Mouse (Mus musculus): ENCODE measurements around the gene AL732309.1. TPM values are rescaled to one million over a fixed set of nuclear protein-coding genes. Genes with fewer than 3 reads are reported as not detected.
A peak's percentile ranks its signal among the peaks of the same experiment; 100 is the strongest.

The AL732309.1 gene
- 4.3 and 5.5 TPM in 2 replicates for polyA plus RNA-seq (2015; fragmentation: Nextera tagmentation; extraction: Ambion mirVana)

DNA sequence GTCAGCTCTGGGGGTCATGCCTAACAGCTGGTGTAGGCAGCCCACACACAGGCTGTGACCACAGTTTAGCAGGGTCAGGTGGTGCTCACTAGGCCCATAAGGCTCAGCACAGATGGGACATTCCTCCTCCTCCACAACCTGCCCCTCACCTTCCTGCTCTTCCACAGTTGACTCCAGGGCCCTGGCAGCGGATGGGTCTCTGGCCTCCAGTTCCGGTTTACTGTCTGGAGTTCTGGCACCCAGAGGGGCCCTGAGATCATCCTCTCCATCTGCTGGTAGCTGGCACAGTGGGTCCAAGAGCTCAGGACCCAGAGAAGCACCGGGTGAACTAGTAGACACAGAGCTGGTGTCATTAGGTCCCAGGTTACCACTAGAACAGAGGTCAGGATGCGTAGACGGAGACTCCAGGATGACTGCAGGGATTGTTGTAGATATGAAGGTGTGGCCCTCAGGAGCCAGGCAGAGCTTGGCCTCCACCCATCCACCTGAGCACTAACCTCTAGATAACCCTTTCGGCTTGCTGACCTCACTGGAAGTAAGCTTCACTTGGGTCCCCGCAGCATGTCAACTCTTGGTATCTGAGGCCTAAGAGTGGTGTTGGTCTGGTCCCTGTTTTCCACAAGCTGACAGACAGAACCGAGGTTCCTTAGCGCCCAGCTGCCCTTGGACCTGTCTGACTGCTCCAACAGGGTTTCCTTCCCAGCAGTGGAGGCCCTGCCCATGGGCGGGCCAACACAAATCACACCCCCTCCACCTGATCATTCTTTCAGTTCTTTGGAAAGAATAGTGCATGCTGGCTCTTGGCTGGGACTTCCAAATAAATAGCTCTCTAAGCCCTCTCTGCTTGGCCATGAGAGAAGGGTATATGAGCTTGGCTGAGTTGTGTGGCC is at the start of gene AL732309.1:
Gene AL732309.1, minus strand, starts transcription at position 681 of the 890 bp plus-strand sequence.
- Histone ChIP-seq H3K9ac (no peak within 1 kb of the TSS), H3K9me3 (no peaks in the 10 kb centered on the region), H3K27me3 (replicated peaks) (peaks cover 6% of the 10 kb centered on the region), H3K4me2 (replicated peaks) (peak within 1 kb of the TSS; percentile 24; the same call in 1 of the 2 replicates), H3K27ac (peak within 1 kb of the TSS; percentile 36; the same call in 1 of the 2 replicates), H3K4me3 (replicated peaks) (no peak within 1 kb of the TSS), H3K36me3 (peaks cover 18% of the 10 kb centered on the region), H3K4me1 (replicated peaks) (peaks cover 11% of the 10 kb centered on the region)
- peak; percentile 74 for ATAC-seq
- 80% methylated on average over 10 of the region's 10 CpGs for WGBS

DNA sequence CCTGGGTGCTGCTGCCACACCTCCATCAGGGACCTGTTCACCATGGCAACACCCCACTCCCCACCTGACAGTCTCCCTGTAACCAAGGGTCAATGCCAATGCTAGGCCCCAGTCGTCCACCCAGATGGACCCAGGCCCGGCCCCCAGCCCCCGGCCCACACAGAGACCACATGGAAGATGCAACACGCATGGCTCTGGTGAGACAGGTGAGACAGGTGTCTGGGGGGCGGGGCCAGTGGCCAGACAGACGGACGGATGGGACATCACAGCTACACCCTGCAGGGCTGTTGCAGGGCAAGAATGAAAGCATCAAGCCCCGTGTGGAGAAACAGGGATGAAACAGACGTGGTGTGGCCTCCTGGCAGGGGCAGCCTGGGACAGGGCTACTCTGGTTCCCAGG is 47.0 kb upstream of the AL732309.1 start:
- H3K4me3 ChIP-seq (replicated peaks): no peak overlapping the region
- no peaks in the 10 kb centered on the region for H3K36me3 ChIP-seq
- H3K4me2 ChIP-seq (replicated peaks): no peak overlapping the region
- ATAC-seq: no peak
- no peaks in the 10 kb centered on the region for H3K9me3 ChIP-seq
- H3K4me1 ChIP-seq (replicated peaks): peaks cover 18% of the 10 kb centered on the region
- no peak overlapping the region for H3K9ac ChIP-seq
- WGBS: 74% methylated on average over 9 of the region's 9 CpGs
- H3K27me3 ChIP-seq (replicated peaks): peaks cover 81% of the 10 kb centered on the region
- no peak overlapping the region for H3K27ac ChIP-seq

DNA sequence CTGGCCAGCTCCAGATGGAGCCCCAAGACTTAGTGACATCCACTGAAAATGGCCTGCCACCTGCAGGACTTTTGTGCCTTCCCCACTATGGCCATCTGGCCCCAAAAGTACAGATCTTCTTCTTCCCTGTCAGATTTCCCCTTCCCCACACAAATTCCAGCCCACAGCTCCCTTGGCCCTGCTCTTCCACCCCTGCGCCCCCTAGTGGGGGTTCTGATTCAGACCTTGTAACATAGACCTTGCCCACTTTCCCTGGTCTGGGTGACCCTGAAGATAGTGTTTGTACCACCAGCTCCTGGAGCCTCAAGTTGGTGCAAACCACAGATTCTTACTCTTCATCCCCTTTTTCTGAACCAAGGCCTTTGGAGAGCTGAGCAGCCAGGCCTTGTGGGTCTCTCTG is 46.2 kb upstream of the AL732309.1 start:
- peaks cover 18% of the 10 kb centered on the region for H3K4me1 ChIP-seq (replicated peaks)
- ATAC-seq: 0 out of 2 replicates have a peak, but pooled peaks have one; percentile 51
- no peak overlapping the region for H3K9ac ChIP-seq
- peaks cover 90% of the 10 kb centered on the region for H3K27me3 ChIP-seq (replicated peaks)
- no peak overlapping the region for H3K4me3 ChIP-seq (replicated peaks)
- 0% methylated on average over 1 of the region's 1 CpGs for WGBS
- H3K27ac ChIP-seq: no peak overlapping the region
- no peak overlapping the region; the same call in 1 of the 2 replicates for H3K4me2 ChIP-seq (replicated peaks)
- no peaks in the 10 kb centered on the region for H3K9me3 ChIP-seq
- no peaks in the 10 kb centered on the region for H3K36me3 ChIP-seq

DNA sequence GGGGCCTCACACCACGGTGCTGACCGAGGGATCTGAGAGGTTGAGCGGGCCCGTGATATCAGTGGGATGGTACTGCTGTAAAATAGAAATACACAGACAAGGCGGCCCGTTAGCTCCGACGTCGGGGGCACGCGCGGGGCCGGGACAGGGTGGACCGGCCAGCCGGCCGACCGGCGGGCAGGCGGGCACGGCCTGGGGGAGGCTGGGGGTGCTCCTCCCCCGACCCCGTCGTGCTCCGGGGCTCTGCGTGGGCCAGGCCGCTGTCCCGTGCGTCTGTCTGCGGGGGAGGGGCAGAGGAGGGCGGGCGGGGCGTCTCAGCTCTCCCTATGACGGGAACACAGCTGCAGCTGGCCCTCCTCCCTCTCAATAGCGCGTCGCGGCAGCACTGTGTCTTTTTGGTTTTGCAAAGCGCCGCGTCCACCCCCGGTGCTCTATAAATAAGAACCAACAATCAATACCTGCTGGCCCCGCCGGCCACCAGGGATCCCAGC is 45.4 kb upstream of the AL732309.1 start:
- Histone ChIP-seq H3K4me3 (replicated peaks) (peak overlapping the region; percentile 35), H3K9me3 (no peaks in the 10 kb centered on the region), H3K9ac (0 out of 2 replicates have a peak overlapping the region, but pooled peaks have one; percentile 3), H3K27me3 (replicated peaks) (peaks cover 85% of the 10 kb centered on the region), H3K4me2 (replicated peaks) (peak overlapping the region; percentile 68), H3K4me1 (replicated peaks) (peaks cover 18% of the 10 kb centered on the region), H3K36me3 (no peaks in the 10 kb centered on the region), H3K27ac (no peak overlapping the region)
- peak; percentile 25 for ATAC-seq
- WGBS: 3% methylated on average over 43 of the region's 43 CpGs

DNA sequence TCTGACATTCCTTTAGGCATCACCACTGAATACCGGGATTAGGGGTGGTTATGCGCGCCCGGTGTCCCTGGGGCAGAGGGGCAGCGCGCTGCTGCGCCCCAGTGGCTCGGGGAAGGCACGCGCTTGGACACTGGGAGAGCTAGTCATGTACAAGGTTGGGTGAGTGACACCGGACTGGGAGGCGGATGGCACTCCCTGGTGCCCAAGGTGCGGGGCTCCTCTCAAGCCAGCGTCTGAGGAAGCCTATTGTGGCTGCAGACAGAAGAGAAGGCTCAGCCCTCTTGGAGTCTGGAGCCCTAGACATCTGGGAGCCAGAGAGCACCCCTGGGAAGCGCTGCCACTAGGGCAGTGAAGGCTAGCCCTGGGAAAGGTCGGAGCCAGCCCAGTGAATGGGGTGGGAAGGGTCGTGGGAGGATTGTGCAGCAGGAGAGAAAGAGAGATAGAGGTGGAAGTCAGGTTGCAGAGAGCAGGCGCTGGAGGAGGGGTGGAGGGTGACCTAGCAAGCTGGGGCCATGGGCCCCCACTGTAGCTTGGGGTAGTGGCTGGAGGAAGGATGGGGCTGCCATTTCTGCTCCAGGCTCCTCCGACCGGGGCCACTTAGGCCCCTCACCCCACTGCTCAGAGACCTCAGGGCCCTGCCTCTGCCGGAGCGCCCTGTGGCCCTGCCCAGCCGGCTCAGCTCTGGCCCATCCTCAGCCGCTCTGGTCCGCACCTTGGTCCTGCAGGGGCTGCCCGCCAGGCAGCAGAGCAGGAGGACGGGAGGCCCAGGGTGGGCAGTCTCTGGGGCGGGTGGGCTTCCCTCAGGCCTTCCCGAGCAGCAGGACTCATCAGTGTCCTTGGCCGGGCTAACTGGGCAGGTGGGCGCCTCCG is 44.8 kb upstream of the AL732309.1 start:
- peaks cover 80% of the 10 kb centered on the region for H3K27me3 ChIP-seq (replicated peaks)
- no peak overlapping the region for H3K27ac ChIP-seq
- peaks cover 18% of the 10 kb centered on the region for H3K4me1 ChIP-seq (replicated peaks)
- H3K9me3 ChIP-seq: no peaks in the 10 kb centered on the region
- peak; percentile 5; the same call in 1 of the 2 replicates for ATAC-seq
- peak overlapping the region; percentile 35 for H3K4me3 ChIP-seq (replicated peaks)
- no peak overlapping the region for H3K9ac ChIP-seq
- H3K36me3 ChIP-seq: no peaks in the 10 kb centered on the region
- WGBS: 5% methylated on average over 32 of the region's 32 CpGs
- H3K4me2 ChIP-seq (replicated peaks): peak overlapping the region; percentile 68

DNA sequence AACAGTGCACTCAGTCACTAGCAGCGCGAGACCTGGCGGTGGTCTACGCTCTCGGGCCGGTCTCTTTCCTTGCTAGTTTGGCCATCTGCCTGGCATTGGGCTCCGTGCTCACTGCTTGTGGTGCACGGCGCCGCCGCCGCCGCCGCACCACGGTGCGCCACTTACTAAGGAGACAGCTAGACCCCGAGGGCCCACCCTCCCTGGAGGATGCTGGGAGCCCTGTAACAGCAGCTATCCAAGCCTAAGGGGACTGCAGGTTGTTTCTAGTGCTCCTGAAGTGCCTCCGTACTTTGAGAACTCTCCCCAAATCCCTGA is 44.1 kb upstream of the AL732309.1 start:
- Histone ChIP-seq H3K4me1 (replicated peaks) (peaks cover 22% of the 10 kb centered on the region), H3K9me3 (no peaks in the 10 kb centered on the region), H3K4me3 (replicated peaks) (peak overlapping the region; percentile 16), H3K27me3 (replicated peaks) (peaks cover 76% of the 10 kb centered on the region), H3K9ac (no peak overlapping the region), H3K4me2 (replicated peaks) (peak overlapping the region; percentile 68), H3K36me3 (no peaks in the 10 kb centered on the region), H3K27ac (no peak overlapping the region)
- WGBS: 2% methylated on average over 18 of the region's 18 CpGs
- ATAC-seq: no peak

DNA sequence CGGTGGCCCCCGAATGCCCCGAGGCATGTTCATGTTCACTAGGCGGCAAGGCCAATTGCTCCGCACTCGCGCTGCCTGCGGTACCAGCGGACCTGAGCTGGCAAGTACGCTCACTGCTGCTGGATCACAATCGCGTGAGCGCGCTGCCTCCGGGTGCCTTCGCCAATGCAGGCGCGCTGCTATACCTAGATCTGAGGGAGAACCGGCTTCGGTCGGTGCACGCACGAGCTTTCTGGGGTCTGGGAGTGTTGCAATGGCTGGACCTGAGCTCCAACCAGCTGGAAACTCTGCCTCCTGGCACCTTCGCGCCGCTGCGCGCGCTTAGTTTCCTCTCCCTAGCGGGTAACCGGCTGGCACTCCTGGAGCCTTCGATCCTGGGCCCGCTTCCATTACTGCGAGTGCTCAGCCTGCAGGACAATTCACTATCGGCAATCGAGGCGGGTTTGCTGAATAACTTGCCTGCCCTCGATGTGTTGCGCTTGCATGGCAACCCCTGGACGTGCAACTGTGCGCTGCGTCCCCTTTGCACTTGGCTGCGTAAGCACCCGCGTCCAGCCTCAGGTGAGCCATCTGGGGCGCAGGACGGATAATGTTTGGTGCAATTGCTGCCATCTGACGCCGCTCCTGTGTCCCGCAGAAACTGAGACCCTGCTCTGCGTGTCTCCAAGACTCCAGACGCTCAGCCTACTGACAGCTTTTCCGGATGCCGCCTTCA is 43.6 kb upstream of the AL732309.1 start:
- H3K9me3 ChIP-seq: no peaks in the 10 kb centered on the region
- H3K36me3 ChIP-seq: no peaks in the 10 kb centered on the region
- no peak overlapping the region for H3K9ac ChIP-seq
- H3K27me3 ChIP-seq (replicated peaks): peaks cover 71% of the 10 kb centered on the region
- H3K4me2 ChIP-seq (replicated peaks): peak overlapping the region; percentile 68
- H3K27ac ChIP-seq: no peak overlapping the region
- peaks cover 27% of the 10 kb centered on the region for H3K4me1 ChIP-seq (replicated peaks)
- no peak for ATAC-seq
- WGBS: 2% methylated on average over 54 of the region's 54 CpGs
- peak overlapping the region; percentile 16 for H3K4me3 ChIP-seq (replicated peaks)

DNA sequence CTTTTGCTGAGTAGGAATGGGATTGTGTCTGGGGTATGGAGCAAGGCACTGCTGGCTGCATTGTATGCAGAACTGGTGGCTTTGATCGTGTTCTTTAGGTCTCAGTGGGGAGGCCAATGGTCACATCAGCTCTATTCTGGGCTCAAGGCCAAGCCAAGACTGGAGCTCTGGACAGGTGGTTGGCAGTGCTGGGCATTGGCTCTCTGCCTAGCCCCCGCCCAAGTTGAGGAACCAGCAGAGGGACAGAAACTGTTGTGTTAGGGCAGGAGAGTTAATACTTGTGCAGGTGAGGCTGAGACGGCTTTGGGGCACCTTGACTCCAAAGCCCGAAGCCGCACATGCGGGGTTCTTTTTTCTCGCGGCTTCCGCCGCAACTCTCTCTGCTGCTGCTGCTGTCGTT is 43.0 kb upstream of the AL732309.1 start, which contains the start of gene Lrrc26:
Gene Lrrc26, plus strand, starts transcription at position 265 of the 400 bp plus-strand sequence.
- Histone ChIP-seq H3K4me1 (replicated peaks) (peaks cover 29% of the 10 kb centered on the region), H3K4me2 (replicated peaks) (peak within 1 kb of the TSS; percentile 68), H3K9ac (no peak within 1 kb of the TSS), H3K9me3 (no peaks in the 10 kb centered on the region), H3K27me3 (replicated peaks) (peaks cover 65% of the 10 kb centered on the region), H3K27ac (no peak within 1 kb of the TSS), H3K4me3 (replicated peaks) (peak within 1 kb of the TSS; percentile 16), H3K36me3 (peaks cover 3% of the 10 kb centered on the region; the same call in 1 of the 2 replicates)
- WGBS: 9% methylated on average over 11 of the region's 11 CpGs
- no peak for ATAC-seq

DNA sequence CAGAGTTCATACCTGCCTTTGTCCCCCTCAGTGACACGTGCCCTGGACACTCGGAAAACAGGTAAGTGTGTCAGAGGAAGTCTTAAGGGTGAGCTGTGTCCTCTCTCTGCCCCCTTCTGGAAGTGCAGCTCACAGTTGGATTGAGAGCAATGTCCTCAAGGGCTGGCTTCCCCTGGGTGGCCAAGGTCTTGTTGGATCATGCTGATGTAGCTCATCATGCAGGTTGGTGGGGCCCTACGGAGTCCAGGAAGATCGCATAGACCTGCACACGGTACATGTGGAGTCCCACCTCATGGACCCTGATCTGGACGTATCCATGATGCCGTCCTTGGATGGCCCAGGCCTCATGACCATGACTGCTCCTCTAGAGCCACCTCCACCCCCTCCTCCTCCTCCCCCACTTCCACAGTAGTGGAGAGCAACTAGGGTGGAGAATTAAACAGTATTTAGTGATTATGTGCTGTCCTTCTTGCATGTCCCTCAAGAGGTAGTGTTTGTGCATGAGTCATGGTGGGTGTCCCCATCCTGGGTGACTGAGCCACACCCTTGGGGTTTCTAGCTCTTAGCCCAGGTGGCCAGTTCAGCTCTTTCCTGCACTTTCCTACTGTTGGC is 42.2 kb upstream of the AL732309.1 start:
- H3K27me3 ChIP-seq (replicated peaks): peaks cover 59% of the 10 kb centered on the region
- WGBS: 78% methylated on average over 7 of the region's 7 CpGs

DNA sequence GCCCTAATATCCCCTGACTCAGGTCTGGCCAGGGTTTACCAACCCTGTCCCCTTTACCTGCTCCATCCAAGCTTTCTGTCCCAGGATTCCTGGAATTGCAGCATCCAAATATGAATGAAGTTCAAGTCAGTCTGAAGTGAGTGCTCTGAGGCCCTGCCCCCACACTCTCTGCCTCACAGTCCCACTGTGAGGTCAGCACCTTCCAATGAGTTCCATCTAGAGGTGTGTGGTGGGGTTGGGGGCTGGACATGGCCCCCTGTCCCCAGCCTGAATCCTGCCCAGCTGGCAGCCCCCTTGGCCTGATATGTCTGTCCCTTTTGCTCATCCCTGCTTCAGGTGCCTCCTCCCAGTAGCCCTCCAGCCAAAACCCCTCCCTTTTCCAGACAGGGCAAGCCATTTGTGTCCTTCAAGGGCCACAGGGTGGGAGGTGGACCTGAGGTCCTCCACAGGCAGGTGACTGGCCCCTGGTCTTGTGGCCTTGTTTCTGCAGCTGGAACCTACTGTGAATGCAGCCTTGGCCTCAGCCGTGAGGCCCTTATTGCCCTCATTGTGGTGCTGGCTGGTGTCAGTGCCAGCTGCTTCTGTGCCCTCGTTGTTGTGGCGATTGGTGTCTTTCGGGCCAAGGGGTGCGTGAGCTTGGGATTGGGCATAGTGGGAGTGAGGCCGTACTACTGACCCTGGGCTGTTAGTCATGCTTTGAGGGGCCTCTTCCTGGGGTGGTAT is 41.4 kb upstream of the AL732309.1 start, which contains the start of gene Tmem210:
Gene Tmem210, plus strand, starts transcription at position 219 of the 723 bp plus-strand sequence.
- WGBS: 89% methylated on average over 6 of the region's 6 CpGs
- Histone ChIP-seq H3K9ac (no peak within 1 kb of the TSS; the same call in 1 of the 2 replicates), H3K9me3 (no peaks in the 10 kb centered on the region), H3K4me2 (replicated peaks) (peak within 1 kb of the TSS; percentile 17), H3K4me1 (replicated peaks) (peaks cover 29% of the 10 kb centered on the region), H3K27ac (peak within 1 kb of the TSS; percentile 71), H3K27me3 (replicated peaks) (peaks cover 53% of the 10 kb centered on the region), H3K36me3 (peaks cover 17% of the 10 kb centered on the region), H3K4me3 (replicated peaks) (no peak within 1 kb of the TSS)
- ATAC-seq: no peak

More for the DNA sequence above, 42.2 kb upstream of the AL732309.1 start:
- Histone ChIP-seq H3K4me1 (replicated peaks) (peaks cover 29% of the 10 kb centered on the region), H3K36me3 (peaks cover 11% of the 10 kb centered on the region; the same call in 1 of the 2 replicates), H3K9ac (no peak overlapping the region), H3K27ac (no peak overlapping the region), H3K9me3 (no peaks in the 10 kb centered on the region), H3K4me3 (replicated peaks) (no peak overlapping the region), H3K4me2 (replicated peaks) (no peak overlapping the region)
- no peak for ATAC-seq
